Mouse (Mus musculus): Measurements from ENCODE around the gene Plxna1.
A peak's percentile ranks its signal among the peaks of the same experiment; 100 is the strongest.

The Plxna1 gene

GRCm38 (mm10) chr6:89280555-89280954 is 81.9 kb downstream of the Plxna1 start:
- DNase-seq, result peak; percentile 20

- DNase-seq, result peak; percentile 16
Measured at GRCm38 (mm10) chr6:89271731-89272475, 90.5 kb downstream of the Plxna1 start.

- DNase-seq, result no peak
Measured at GRCm38 (mm10) chr6:89267181-89267580, 95.2 kb downstream of the Plxna1 start.
